Mouse (Mus musculus): Measurements from ENCODE around the gene Pacsin3. TPM values are rescaled to one million over a fixed set of nuclear protein-coding genes. Genes with fewer than 3 reads are reported as not detected.

The Pacsin3 gene
- polyA plus RNA-seq, 1 experiment from 2014 or later: 33.4 TPM

DNA sequence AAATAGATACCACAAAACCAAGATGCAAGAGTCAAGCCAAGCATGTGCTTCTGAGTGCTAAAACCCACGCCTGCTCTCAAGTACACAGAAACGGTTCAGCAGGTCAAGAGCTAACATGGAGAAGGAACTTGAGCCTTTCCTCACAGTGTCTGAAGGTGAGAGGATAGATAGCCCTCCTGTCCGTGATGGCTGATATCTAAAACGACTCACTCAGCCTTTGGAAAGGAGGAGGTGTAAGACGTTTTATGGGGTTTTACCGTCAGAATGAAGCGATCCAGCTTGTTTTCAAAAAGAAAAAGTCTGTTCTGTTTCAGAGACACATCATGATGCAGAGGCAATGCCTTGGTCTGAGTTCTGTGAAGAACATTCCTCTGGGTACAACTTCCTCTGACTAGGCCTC, 58.4 kb downstream of the Pacsin3 start:
- peaks cover 9% of the 10 kb centered on the region for H3K36me3 ChIP-seq (replicated peaks)
- 91% methylated on average over 7 of the region's 7 CpGs for WGBS
- H3K27me3 ChIP-seq (replicated peaks; ENCODE audit: low read depth, poor library complexity, severe bottlenecking): no peaks in the 10 kb centered on the region

More for the DNA sequence above, 58.4 kb downstream of the Pacsin3 start:
- Histone ChIP-seq H3K27ac (replicated peaks) (no peak overlapping the region), H3K4me1 (peaks cover 18% of the 10 kb centered on the region), H3K9me3 (no peaks in the 10 kb centered on the region), H3K4me3 (no peak overlapping the region)
- no peak for DNase-seq (ENCODE audit: low spot score)

Other genes starting within 250 kb of the Pacsin3 start
- gene Rapsn, start 220.3 kb upstream of the Pacsin3 start, polyA plus RNA-seq (2016; fragmentation: Nextera tagmentation; extraction: Ambion mirVana): 1.2 and 1.9 TPM in 2 replicates
- 371 and 378 TPM in 2 replicates for gene Psmc3, start 201.9 kb upstream of the Pacsin3 start, polyA plus RNA-seq (2016; fragmentation: Nextera tagmentation; extraction: Ambion mirVana)
- 20.3 and 24.2 TPM in 2 replicates for gene Slc39a13, start 185.5 kb upstream of the Pacsin3 start, polyA plus RNA-seq (2016; fragmentation: Nextera tagmentation; extraction: Ambion mirVana)
- gene Spi1, start 173.6 kb upstream of the Pacsin3 start, polyA plus RNA-seq (2016; fragmentation: Nextera tagmentation; extraction: Ambion mirVana): 2.3 and 2.8 TPM in 2 replicates
- gene Mybpc3, start 137.8 kb upstream of the Pacsin3 start, polyA plus RNA-seq (2016; fragmentation: Nextera tagmentation; extraction: Ambion mirVana): 0.07 and 0.82 TPM in 2 replicates
- 12.1 and 13.4 TPM in 2 replicates for gene Madd, start 72.1 kb upstream of the Pacsin3 start, polyA plus RNA-seq (2016; fragmentation: Nextera tagmentation; extraction: Ambion mirVana)
- gene Nr1h3, start 53.1 kb upstream of the Pacsin3 start, polyA plus RNA-seq (2016; fragmentation: Nextera tagmentation; extraction: Ambion mirVana): 1.1 and 1.4 TPM in 2 replicates
- gene Acp2, start 53.1 kb upstream of the Pacsin3 start, polyA plus RNA-seq (2016; fragmentation: Nextera tagmentation; extraction: Ambion mirVana): 26.0 and 29.0 TPM in 2 replicates
- 9.3 and 9.9 TPM in 2 replicates for gene Ddb2, start 19.0 kb upstream of the Pacsin3 start, polyA plus RNA-seq (2016; fragmentation: Nextera tagmentation; extraction: Ambion mirVana)
- gene Arfgap2, start 9.0 kb downstream of the Pacsin3 start, polyA plus RNA-seq (2016; fragmentation: Nextera tagmentation; extraction: Ambion mirVana): 101 and 102 TPM in 2 replicates
- 75.3 and 76.9 TPM in 2 replicates for gene 1110051M20Rik, start 188.8 kb downstream of the Pacsin3 start, polyA plus RNA-seq (2016; fragmentation: Nextera tagmentation; extraction: Ambion mirVana)
- gene Lrp4, start 201.6 kb downstream of the Pacsin3 start, polyA plus RNA-seq (2016; fragmentation: Nextera tagmentation; extraction: Ambion mirVana): 8.3 and 8.4 TPM in 2 replicates

All from embryonic facial prominence, embryonic 10.5 days (tissue).